Mouse (Mus musculus): ENCODE measurements around the gene Mgrn1. TPM values are rescaled to one million over a fixed set of nuclear protein-coding genes. Genes with fewer than 3 reads are reported as not detected.

Mgrn1 gene
- polyA plus RNA-seq, 1 experiment from 2014 or later: 66.9 TPM

GRCm38 (mm10) chr16:4912907-4913782 lies 27.1 kb downstream of the Mgrn1 start:
- H3K4me3 ChIP-seq (ENCODE audit: low read depth, low read length): no peak overlapping the region
- H3K4me2 ChIP-seq: no peak overlapping the region
- no peak overlapping the region for H3K9ac ChIP-seq (ENCODE audit: low read length)
- 78% methylated on average over 11 of the region's 11 CpGs for WGBS
- no peaks in the 10 kb centered on the region for H3K4me1 ChIP-seq (ENCODE audit: control insufficient read depth, insufficient read depth, low read length)
- no peaks in the 10 kb centered on the region for H3K9me3 ChIP-seq (ENCODE audit: control insufficient read depth, low read length)
- no peaks in the 10 kb centered on the region for H3K27me3 ChIP-seq (ENCODE audit: control insufficient read depth, insufficient read depth, low read length)
- ATAC-seq (ENCODE audit: low FRiP score): peak; percentile 30
- no peak overlapping the region for H3K27ac ChIP-seq (ENCODE audit: low read depth, low read length)
- H3K36me3 ChIP-seq (ENCODE audit: control insufficient read depth, insufficient read depth, low read length): 0 out of 2 replicates have a peak, but pooled peaks cover 2% of the 10 kb centered on the region
- DNase-seq (ENCODE audit: low spot score, missing footprints): peak; percentile 84

DNA sequence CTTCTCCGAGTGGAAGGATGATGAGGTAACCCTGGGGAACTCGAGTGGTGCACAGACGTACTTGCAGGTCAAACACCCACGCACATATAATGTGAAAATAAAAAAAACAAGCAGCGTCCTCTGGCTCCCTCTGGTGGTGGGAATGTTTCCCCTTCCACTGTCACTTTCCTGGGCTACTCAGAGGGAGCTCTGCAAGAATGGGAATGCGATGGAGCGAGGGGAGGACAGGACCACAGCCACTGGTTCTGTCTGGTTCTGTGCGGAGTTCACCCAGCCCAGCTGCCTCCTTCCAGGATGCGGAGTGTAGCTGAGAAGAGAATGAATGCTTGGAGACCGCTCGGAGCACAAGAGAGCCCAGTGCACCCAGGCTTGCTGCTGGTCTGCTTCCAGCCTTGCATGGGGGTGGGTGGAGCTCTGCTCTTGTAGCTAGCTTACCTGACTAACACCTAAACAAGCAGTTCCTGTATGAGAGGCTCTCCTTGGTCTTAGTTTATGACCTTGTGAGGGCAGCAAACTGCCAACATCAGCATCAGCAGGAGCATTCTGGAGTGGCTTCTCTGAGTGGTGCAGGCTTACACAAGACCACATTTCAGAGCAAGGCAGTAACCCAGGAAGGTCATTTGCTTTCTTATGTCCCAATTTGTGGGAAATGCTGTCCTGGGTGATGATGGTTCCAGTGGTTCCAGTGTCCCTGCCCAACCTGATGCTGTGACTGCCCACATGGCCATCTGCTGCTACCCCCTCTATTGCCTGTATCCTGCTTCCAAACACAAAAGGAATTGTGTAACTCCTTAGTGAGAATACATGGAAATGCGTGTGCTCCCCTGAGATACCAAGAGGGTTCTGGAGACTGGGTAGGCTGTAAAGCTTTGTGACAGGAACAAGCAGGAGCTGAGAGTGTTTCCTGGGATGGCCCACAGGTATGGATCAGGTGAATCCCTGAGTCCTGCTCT lies 28.0 kb downstream of the Mgrn1 start:
- peak; percentile 99 for DNase-seq (ENCODE audit: low spot score, missing footprints)
- Histone ChIP-seq H3K27ac (ENCODE audit: low read depth, low read length) (no peak overlapping the region), H3K9ac (ENCODE audit: low read length) (no peak overlapping the region), H3K4me1 (ENCODE audit: control insufficient read depth, insufficient read depth, low read length) (no peaks in the 10 kb centered on the region), H3K36me3 (ENCODE audit: control insufficient read depth, insufficient read depth, low read length) (0 out of 2 replicates have a peak, but pooled peaks cover 2% of the 10 kb centered on the region), H3K4me2 (no peak overlapping the region), H3K27me3 (ENCODE audit: control insufficient read depth, insufficient read depth, low read length) (no peaks in the 10 kb centered on the region), H3K9me3 (ENCODE audit: control insufficient read depth, low read length) (no peaks in the 10 kb centered on the region), H3K4me3 (ENCODE audit: low read depth, low read length) (no peak overlapping the region)
- WGBS: 34% methylated on average over 12 of the region's 12 CpGs
- peak; percentile 72 for ATAC-seq (ENCODE audit: low FRiP score)

DNA sequence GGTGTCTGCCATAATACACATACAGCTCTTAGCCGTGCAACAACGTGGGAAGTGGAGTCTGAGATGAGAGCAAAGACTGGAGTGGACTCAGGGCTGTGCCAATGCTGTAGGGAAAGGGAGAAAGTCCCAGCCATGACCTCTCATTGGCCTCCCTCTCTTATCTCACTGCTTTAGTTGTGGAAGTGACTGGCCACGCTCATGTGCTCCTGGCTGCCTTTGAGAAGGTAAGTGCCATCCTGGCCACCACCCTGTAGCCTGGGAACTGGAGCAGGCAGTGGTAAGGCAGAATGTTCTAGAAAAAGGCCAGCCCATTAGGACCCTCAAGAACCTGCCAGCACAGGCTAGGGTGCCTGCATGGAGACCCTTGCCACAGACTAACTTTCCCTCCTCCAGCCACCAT lies 29.9 kb downstream of the Mgrn1 start:
- Histone ChIP-seq H3K27ac (ENCODE audit: low read depth, low read length) (no peak overlapping the region), H3K9ac (ENCODE audit: low read length) (no peak overlapping the region), H3K4me2 (no peak overlapping the region), H3K36me3 (ENCODE audit: control insufficient read depth, insufficient read depth, low read length) (0 out of 2 replicates have a peak, but pooled peaks cover 2% of the 10 kb centered on the region), H3K4me1 (ENCODE audit: control insufficient read depth, insufficient read depth, low read length) (no peaks in the 10 kb centered on the region), H3K9me3 (ENCODE audit: control insufficient read depth, low read length) (no peaks in the 10 kb centered on the region), H3K4me3 (ENCODE audit: low read depth, low read length) (no peak overlapping the region), H3K27me3 (ENCODE audit: control insufficient read depth, insufficient read depth, low read length) (no peaks in the 10 kb centered on the region)
- 86% methylated on average over 3 of the region's 3 CpGs for WGBS
- no peak for ATAC-seq (ENCODE audit: low FRiP score)
- no peak for DNase-seq (ENCODE audit: low spot score, missing footprints)

DNA sequence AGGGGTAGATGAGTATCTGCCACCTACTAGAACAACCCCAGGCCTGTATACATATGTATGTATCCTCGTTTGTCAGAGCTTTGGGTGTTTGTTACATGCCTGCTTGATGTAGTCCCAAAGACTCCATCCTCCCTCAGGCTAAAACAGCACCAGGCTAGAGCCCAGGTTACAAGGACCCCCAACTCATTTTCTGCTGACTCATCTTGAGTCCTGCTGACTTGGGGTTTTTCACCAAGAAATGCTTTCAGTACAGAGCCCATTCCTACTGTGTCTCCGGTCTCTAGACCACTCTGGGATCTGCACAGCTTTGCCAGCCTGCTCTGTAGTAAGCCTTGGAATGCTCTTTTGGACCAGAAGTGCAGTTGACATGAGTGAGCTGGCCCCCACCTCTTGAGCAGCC lies 30.6 kb downstream of the Mgrn1 start:
- H3K4me1 ChIP-seq (ENCODE audit: control insufficient read depth, insufficient read depth, low read length): no peaks in the 10 kb centered on the region
- H3K27ac ChIP-seq (ENCODE audit: low read depth, low read length): no peak overlapping the region
- 91% methylated on average over 2 of the region's 2 CpGs for WGBS
- H3K27me3 ChIP-seq (ENCODE audit: control insufficient read depth, insufficient read depth, low read length): no peaks in the 10 kb centered on the region
- ATAC-seq (ENCODE audit: low FRiP score) (no peak), DNase-seq (ENCODE audit: low spot score, missing footprints) (no peak)
- 0 out of 2 replicates have a peak, but pooled peaks cover 2% of the 10 kb centered on the region for H3K36me3 ChIP-seq (ENCODE audit: control insufficient read depth, insufficient read depth, low read length)
- H3K4me2 ChIP-seq: no peak overlapping the region
- no peaks in the 10 kb centered on the region for H3K9me3 ChIP-seq (ENCODE audit: control insufficient read depth, low read length)
- H3K4me3 ChIP-seq (ENCODE audit: low read depth, low read length): no peak overlapping the region
- H3K9ac ChIP-seq (ENCODE audit: low read length): no peak overlapping the region

DNA sequence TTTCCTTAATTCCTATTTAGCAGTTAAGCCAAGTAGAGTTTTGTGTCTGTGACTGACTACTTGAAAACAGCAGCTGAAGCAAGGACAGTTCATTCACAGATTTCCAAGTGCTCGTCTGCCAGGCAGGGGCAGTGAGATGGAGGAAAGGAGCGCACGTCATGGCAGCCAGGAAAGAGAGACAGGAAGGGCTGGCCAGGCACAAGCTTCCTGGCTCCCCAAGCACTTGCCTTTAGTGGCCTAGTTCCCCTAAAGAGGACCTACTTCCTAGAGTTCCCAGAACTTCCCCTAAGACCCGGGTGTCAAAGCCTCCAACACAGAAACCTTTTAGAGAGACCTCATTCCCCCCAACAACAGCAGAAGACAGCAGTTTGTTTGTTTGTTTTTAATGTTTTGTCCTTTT lies 34.5 kb downstream of the Mgrn1 start:
- H3K27ac ChIP-seq (ENCODE audit: low read depth, low read length): no peak overlapping the region
- ATAC-seq (ENCODE audit: low FRiP score) (no peak), DNase-seq (ENCODE audit: low spot score, missing footprints) (no peak)
- peaks cover 7% of the 10 kb centered on the region; the same call in 1 of the 2 replicates for H3K36me3 ChIP-seq (ENCODE audit: control insufficient read depth, insufficient read depth, low read length)
- H3K4me2 ChIP-seq: no peak overlapping the region
- H3K27me3 ChIP-seq (ENCODE audit: control insufficient read depth, insufficient read depth, low read length): no peaks in the 10 kb centered on the region
- no peak overlapping the region for H3K4me3 ChIP-seq (ENCODE audit: low read depth, low read length)
- no peak overlapping the region for H3K9ac ChIP-seq (ENCODE audit: low read length)
- H3K4me1 ChIP-seq (ENCODE audit: control insufficient read depth, insufficient read depth, low read length): no peaks in the 10 kb centered on the region
- H3K9me3 ChIP-seq (ENCODE audit: control insufficient read depth, low read length): no peaks in the 10 kb centered on the region
- WGBS: 82% methylated on average over 4 of the region's 4 CpGs

DNA sequence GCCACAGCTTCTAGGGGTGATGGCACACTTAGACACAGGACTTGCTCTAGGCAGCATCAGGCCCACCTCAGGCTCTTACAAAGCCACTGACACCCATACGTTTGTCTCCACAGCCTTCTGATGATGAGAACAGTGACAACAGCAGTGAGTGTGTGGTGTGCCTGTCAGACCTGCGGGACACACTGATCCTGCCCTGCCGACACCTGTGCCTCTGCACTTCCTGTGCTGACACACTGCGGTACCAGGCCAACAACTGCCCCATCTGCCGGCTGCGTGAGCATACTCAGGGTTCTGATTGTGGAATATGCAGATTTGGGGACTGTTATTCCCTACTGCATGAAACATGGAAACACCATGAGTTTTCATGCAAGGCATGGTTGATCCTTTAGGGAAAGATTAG lies 36.4 kb downstream of the Mgrn1 start:
- Histone ChIP-seq H3K4me3 (ENCODE audit: low read depth, low read length) (no peak overlapping the region), H3K4me1 (ENCODE audit: control insufficient read depth, insufficient read depth, low read length) (no peaks in the 10 kb centered on the region), H3K27ac (ENCODE audit: low read depth, low read length) (no peak overlapping the region), H3K27me3 (ENCODE audit: control insufficient read depth, insufficient read depth, low read length) (no peaks in the 10 kb centered on the region), H3K36me3 (ENCODE audit: control insufficient read depth, insufficient read depth, low read length) (peaks cover 7% of the 10 kb centered on the region; the same call in 1 of the 2 replicates), H3K4me2 (no peak overlapping the region), H3K9ac (ENCODE audit: low read length) (no peak overlapping the region), H3K9me3 (ENCODE audit: control insufficient read depth, low read length) (no peaks in the 10 kb centered on the region)
- DNase-seq (ENCODE audit: low spot score, missing footprints) (no peak), ATAC-seq (ENCODE audit: low FRiP score) (no peak)
- whole genome bisulfite sequencing: 94% methylated on average over 6 of the region's 6 CpGs

DNA sequence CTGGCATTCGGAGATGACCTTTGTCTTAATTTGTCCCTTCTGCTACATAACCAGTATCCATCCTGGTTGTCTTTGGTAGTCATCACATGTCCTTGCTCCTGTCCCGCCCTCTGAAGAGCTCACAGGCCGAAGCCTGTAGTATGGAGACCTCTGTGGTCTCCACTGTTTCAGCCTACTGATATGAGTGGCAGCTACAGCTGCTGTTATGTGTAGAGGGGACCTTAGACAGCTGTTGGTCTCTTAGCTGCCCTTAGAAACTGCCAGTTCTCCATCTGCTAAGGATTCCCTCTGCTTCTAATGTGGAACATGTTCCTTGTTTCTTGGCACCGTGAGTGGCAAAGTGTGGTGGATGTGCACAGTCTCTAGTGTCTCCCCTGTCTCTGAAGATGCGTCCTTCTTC lies 37.9 kb downstream of the Mgrn1 start:
- ATAC-seq (ENCODE audit: low FRiP score) (no peak), DNase-seq (ENCODE audit: low spot score, missing footprints) (no peak)
- no peaks in the 10 kb centered on the region for H3K27me3 ChIP-seq (ENCODE audit: control insufficient read depth, insufficient read depth, low read length)
- H3K9ac ChIP-seq (ENCODE audit: low read length): no peak overlapping the region
- no peak overlapping the region for H3K27ac ChIP-seq (ENCODE audit: low read depth, low read length)
- H3K4me1 ChIP-seq (ENCODE audit: control insufficient read depth, insufficient read depth, low read length): no peaks in the 10 kb centered on the region
- H3K36me3 ChIP-seq (ENCODE audit: control insufficient read depth, insufficient read depth, low read length): peaks cover 7% of the 10 kb centered on the region; the same call in 1 of the 2 replicates
- WGBS: 94% methylated on average over 5 of the region's 5 CpGs
- no peak overlapping the region for H3K4me2 ChIP-seq
- H3K4me3 ChIP-seq (ENCODE audit: low read depth, low read length): no peak overlapping the region
- no peaks in the 10 kb centered on the region for H3K9me3 ChIP-seq (ENCODE audit: control insufficient read depth, low read length)

DNA sequence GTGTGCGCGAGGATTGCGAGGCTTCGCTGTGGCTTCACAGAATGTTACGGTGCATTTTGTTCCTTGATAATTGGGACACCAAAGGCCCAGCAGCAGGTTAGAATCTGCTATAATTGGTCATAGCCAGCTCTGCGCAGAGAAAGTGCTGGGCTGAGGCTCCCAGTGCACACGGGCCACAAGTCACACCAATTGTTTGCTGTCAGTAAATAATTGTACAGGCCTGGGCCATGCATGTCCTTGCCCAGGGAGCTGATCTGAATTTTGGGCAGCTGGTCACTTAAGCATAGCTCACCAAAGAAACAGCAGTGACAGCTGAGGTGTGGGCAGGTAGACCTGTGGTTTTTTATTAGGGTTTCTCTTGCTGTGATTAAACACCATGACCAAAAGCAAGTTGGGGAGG lies 41.9 kb downstream of the Mgrn1 start:
- H3K9me3 ChIP-seq (ENCODE audit: control insufficient read depth, low read length): no peaks in the 10 kb centered on the region
- no peaks in the 10 kb centered on the region for H3K27me3 ChIP-seq (ENCODE audit: control insufficient read depth, insufficient read depth, low read length)
- 95% methylated on average over 7 of the region's 7 CpGs for WGBS
- H3K36me3 ChIP-seq (ENCODE audit: control insufficient read depth, insufficient read depth, low read length): peaks cover 22% of the 10 kb centered on the region
- no peaks in the 10 kb centered on the region for H3K4me1 ChIP-seq (ENCODE audit: control insufficient read depth, insufficient read depth, low read length)
- no peak overlapping the region for H3K9ac ChIP-seq (ENCODE audit: low read length)
- no peak for ATAC-seq (ENCODE audit: low FRiP score)
- H3K4me2 ChIP-seq: no peak overlapping the region
- H3K4me3 ChIP-seq (ENCODE audit: low read depth, low read length): no peak overlapping the region
- DNase-seq (ENCODE audit: low spot score, missing footprints): no peak
- no peak overlapping the region for H3K27ac ChIP-seq (ENCODE audit: low read depth, low read length)

- no peaks in the 10 kb centered on the region for H3K27me3 ChIP-seq (ENCODE audit: control insufficient read depth, insufficient read depth, low read length)
- no peaks in the 10 kb centered on the region for H3K9me3 ChIP-seq (ENCODE audit: control insufficient read depth, low read length)
- H3K27ac ChIP-seq (ENCODE audit: low read depth, low read length): no peak overlapping the region
- peaks cover 22% of the 10 kb centered on the region for H3K36me3 ChIP-seq (ENCODE audit: control insufficient read depth, insufficient read depth, low read length)
- H3K4me2 ChIP-seq: no peak overlapping the region
- no peak overlapping the region for H3K9ac ChIP-seq (ENCODE audit: low read length)
- no peak for DNase-seq (ENCODE audit: low spot score, missing footprints)
- WGBS: 90% methylated on average over 2 of the region's 2 CpGs
- no peaks in the 10 kb centered on the region for H3K4me1 ChIP-seq (ENCODE audit: control insufficient read depth, insufficient read depth, low read length)
- ATAC-seq (ENCODE audit: low FRiP score): no peak
- H3K4me3 ChIP-seq (ENCODE audit: low read depth, low read length): no peak overlapping the region
These were observed 42.4 kb downstream of the Mgrn1 start for GRCm38 (mm10) chr16:4928474-4928873.
